Mouse (Mus musculus) embryonic stem cell, embryonic (primary cell): ENCODE results near the gene Scaf4.

ENCODE experiments used
- CTCF ChIA-PET, 4 experiments: fragments of 300-600 bp in 2 of 4; fragments of 350-600 bp in 2 of 4; sonication (Branson Sonifier 250); formaldehyde crosslinking; loops; one replicate each; lab custom pipeline; 2022; ENCODE audit warnings: inconsistent platforms in 2 of 4; lab: Charles Lee
- POLR2A ChIA-PET, 4 experiments: fragments of 300-600 bp in 2 of 4; fragments of 350-600 bp in 2 of 4; sonication (Branson Sonifier 250); formaldehyde crosslinking; loops; one replicate each; lab custom pipeline; 2022; ENCODE audit warnings: antibody characterized with exemption in 4 of 4, inconsistent platforms in 1 of 4; lab: Charles Lee

Gene Scaf4

GRCm38 (mm10) chr16:90203226-90203962, 80.9 kb downstream of the Scaf4 start:
- CTCF ChIA-PET, result interaction anchor here in 2 of 4 experiments (0.6 to 2.0 kb wide), 3 partner anchors 9 to 17 kb away, joined by 3 to 11 read pairs (median 5); no protein-coding TSS in a partner anchor
- POLR2A ChIA-PET, result interaction anchor here (0.6 to 2.5 kb wide), 8 partner anchors 10 to 46 kb away, joined by 3 to 23 read pairs (median 4); partner anchors contain the start of gene Sod1 (in 3 of the 4)

GRCm38 (mm10) chr16:90202140-90202539, 82.2 kb downstream of the Scaf4 start:
- CTCF ChIA-PET, result interaction anchor here (0.6 to 2.0 kb wide), 5 partner anchors 15 to 368 kb away, joined by 3 to 11 read pairs (median 5); no protein-coding TSS in a partner anchor

DNA sequence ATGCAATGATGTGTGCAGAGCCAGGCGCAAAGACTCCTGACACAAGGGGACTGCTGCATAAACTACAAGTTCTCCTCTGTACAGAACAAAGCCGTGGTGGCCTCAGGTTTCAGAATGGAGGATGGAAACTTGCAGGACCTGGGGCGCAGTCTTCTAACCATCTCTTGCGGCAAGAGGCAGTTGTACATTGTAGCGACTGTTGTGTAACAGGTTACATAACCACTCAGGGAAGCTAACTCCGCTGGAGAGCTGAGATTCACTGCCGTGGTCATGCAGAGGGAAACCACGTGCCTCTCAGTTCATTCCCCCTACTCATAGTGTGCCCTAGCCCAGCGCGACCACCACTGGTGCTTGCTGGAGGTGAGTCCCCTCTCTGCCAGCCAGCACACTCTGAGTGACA, 85.1 kb downstream of the Scaf4 start:
- CTCF ChIA-PET, result interaction anchor here in 2 of 4 experiments (0.6 to 0.9 kb wide), 3 partner anchors 13 to 862 kb away, joined by 3 to 5 read pairs (median 4); no protein-coding TSS in a partner anchor
- POLR2A ChIA-PET, result interaction anchor here (0.7 to 6.5 kb wide), 13 partner anchors 11 to 91 kb away, joined by 3 to 38 read pairs (median 4); partner anchors contain the start of gene Sod1 (in 4 of the 4)

More at GRCm38 (mm10) chr16:90202140-90202539, 82.2 kb downstream of the Scaf4 start:
- POLR2A ChIA-PET, result interaction anchor here (0.8 to 2.5 kb wide), 9 partner anchors 12 to 87 kb away, joined by 3 to 23 read pairs (median 5); partner anchors contain the start of gene Sod1 (in 3 of the 4)

DNA sequence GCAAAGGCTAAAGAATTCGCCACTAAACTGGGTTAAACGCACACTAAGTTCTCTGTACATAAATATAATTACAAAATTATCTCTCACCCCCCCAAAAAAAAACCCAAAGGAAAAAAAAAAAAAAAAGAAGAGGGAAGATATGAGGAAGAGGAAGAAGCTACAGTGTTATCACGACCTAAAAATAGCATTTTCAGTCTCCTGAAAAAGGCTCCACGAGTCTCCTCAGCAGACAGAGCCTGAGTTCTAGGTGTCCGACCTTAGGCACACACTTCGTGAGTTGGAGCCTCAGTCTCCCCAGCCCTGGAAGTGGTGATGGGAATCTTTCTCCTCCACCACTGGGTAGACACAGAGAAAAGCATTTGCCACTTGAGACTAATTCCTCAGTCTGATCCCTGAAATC, 85.7 kb downstream of the Scaf4 start:
- POLR2A ChIA-PET, result interaction anchor here in 3 of 4 experiments (0.7 to 6.5 kb wide), 12 partner anchors 12 to 406 kb away, joined by 3 to 38 read pairs (median 5); partner anchors contain the start of gene Sod1 (in 3 of the 3)

DNA sequence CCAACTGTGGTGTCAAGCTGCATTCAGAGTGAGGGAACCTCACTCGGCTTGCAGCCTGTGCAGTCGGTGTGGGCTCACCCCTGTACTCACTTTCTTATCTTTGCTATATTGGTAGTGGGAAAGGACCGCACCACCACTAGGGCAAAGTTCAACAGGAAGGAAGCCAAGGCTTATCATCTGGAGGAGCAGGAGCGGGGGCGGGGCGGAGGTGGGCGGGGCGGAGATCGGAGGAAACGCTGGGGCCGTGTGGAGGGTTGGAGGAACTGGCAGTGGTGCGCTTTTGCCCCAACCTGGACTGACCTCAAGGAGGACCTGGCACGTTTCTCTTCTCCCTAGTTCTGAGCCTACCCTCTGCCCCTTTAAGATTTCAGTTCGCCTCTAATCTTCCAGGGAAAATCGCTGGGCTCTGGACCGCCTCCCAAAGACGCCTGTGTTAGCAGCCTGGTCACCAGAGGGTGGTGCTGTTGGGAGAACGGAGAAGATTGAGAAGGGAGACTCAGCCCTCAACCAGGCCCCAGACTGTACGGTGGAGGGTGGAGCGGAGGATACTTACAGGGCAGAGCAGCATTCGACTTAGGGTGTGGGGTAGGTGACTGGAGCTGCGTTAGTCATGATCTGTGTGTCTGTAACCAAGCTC, 86.8 kb downstream of the Scaf4 start:
- CTCF ChIA-PET, result interaction anchor here in 3 of 4 experiments (0.6 to 1.1 kb wide), 5 partner anchors 10 to 347 kb away, joined by 3 to 4 read pairs (median 3); no protein-coding TSS in a partner anchor
- POLR2A ChIA-PET, result interaction anchor here in 3 of 4 experiments (0.6 to 6.5 kb wide), 15 partner anchors 11 to 1208 kb away, joined by 3 to 38 read pairs (median 4); partner anchors contain the start of gene Sod1 (in 3 of the 3)

More for the DNA sequence above, 85.7 kb downstream of the Scaf4 start:
- CTCF ChIA-PET, result interaction anchor here in 2 of 4 experiments (0.7 to 1.1 kb wide), 3 partner anchors 12 to 623 kb away, joined by 3 to 6 read pairs (median 5); no protein-coding TSS in a partner anchor

GRCm38 (mm10) chr16:90196688-90197240, 87.5 kb downstream of the Scaf4 start:
- ChIA-PET CTCF (interaction anchor here in 1 of 4 experiments (0.6 kb wide), 1 partner anchor 9 kb away, joined by 3 read pairs; no protein-coding TSS in a partner anchor), POLR2A (interaction anchor here in 2 of 4 experiments (0.6 to 6.5 kb wide), 8 partner anchors 12 to 1207 kb away, joined by 3 to 38 read pairs (median 4); partner anchors contain the start of gene Sod1 (in 2 of the 2))

GRCm38 (mm10) chr16:90193719-90194118, 90.6 kb downstream of the Scaf4 start:
- ChIA-PET POLR2A (no interaction called here), CTCF (no interaction called here)

- POLR2A ChIA-PET, result interaction anchor here in 3 of 4 experiments (1.0 to 2.3 kb wide), 7 partner anchors 17 to 214 kb away, joined by 3 to 12 read pairs (median 5); partner anchors contain the start of gene Sod1 (in 3 of the 3)
- CTCF ChIA-PET, result interaction anchor here in 1 of 4 experiments (0.7 to 1.3 kb wide), 2 partner anchors 24 to 102 kb away, joined by 3 to 4 read pairs; no protein-coding TSS in a partner anchor
Measured at GRCm38 (mm10) chr16:90191289-90191688, 93.0 kb downstream of the Scaf4 start.

DNA sequence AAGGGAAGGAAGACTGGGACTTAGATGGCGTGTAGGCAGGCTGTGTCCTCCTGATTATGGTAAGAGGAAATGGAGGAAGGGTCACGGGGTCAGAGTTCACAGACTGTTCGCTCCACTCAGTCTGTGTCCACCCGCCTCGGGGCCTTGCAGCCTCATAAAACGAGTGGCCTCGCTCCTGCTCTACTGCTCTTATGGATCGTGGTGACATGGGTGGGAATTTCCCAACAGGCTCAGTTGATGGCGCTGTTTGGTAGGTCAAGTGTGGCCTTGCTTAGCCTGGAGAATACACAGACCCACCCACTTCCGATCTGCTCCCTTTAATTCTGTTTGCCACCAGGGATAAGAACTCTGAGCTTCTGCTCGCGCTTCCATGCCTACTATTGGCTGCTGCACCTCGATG, 96.8 kb downstream of the Scaf4 start:
- CTCF ChIA-PET, result interaction anchor here (0.5 to 4.5 kb wide), 18 partner anchors 10 to 413 kb away, joined by 3 to 47 read pairs (median 4); no protein-coding TSS in a partner anchor
- POLR2A ChIA-PET, result interaction anchor here in 3 of 4 experiments (0.6 to 5.6 kb wide), 11 partner anchors 8 to 413 kb away, joined by 3 to 39 read pairs (median 3); partner anchors contain the start of gene Sod1 (in 3 of the 3)

- ChIA-PET CTCF (interaction anchor here (0.6 to 4.5 kb wide), 80 partner anchors 9 to 424 kb away, joined by 3 to 47 read pairs (median 3); partner anchors contain the start of genes Tiam1 (in 2 of the 4) and Sod1 (in 1 of the 4)), POLR2A (interaction anchor here in 3 of 4 experiments (0.7 to 5.6 kb wide), 22 partner anchors 9 to 412 kb away, joined by 3 to 39 read pairs (median 4); partner anchors contain the start of genes Sod1 (in 3 of the 3) and Tiam1 (in 2 of the 3))
Measured at GRCm38 (mm10) chr16:90185928-90186588, 98.2 kb downstream of the Scaf4 start.

DNA sequence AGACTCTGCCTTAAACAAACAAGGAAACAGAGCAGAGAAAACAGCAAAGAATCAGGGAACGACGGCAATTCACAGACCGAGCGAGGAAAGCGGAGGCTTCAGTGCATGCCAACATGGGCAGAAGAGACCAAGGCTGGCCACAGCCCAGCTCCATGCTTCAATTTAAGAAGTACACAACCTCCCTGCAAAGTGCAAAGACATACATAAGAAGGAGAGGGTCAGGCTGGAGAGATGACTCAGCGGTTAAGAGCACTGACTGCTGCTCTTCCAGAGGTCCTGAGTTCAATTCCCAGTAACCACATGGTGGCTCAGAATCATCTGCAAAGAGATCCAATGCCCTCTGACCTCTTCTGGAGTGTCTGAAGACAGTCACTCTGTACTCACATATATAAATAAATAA, 100.2 kb downstream of the Scaf4 start:
- ChIA-PET CTCF (interaction anchor here (0.7 to 4.5 kb wide), 9 partner anchors 11 to 410 kb away, joined by 3 to 47 read pairs (median 4); partner anchors contain the start of gene Tiam1 (in 1 of the 4)), POLR2A (interaction anchor here in 2 of 4 experiments (0.6 to 5.6 kb wide), 8 partner anchors 12 to 40 kb away, joined by 3 to 39 read pairs (median 4); partner anchors contain the start of genes Sod1 (in 2 of the 2) and Tiam1 (in 1 of the 2))

GRCm38 (mm10) chr16:90181673-90182072, 102.6 kb downstream of the Scaf4 start:
- POLR2A ChIA-PET, result interaction anchor here in 2 of 4 experiments (1.1 to 3.0 kb wide), 4 partner anchors 9 to 39 kb away, joined by 3 to 13 read pairs (median 6); partner anchors contain the start of gene Sod1 (in 2 of the 2)
- CTCF ChIA-PET, result interaction anchor here in 1 of 4 experiments (0.8 kb wide), 1 partner anchor 14 kb away, joined by 4 read pairs; no protein-coding TSS in a partner anchor

DNA sequence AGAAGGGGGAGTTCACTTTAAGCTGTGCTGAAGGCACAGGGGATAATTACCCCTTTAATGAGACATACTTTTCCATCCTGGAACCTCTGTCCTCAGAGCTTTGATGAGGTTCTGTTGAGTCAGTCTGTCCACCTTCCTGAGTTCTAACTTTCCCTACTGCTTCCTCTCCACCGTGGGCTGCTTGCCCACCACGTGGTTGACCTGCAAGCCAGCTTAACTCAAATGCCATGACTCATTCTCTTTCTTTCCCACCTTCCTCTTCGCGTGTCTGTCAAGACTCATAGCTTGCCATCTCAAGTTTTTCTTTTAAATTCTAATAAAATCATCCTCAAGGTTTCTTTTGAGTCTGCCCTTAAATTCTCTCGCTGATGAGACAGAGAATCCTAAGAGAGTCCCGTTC, 103.3 kb downstream of the Scaf4 start:
- POLR2A ChIA-PET, result interaction anchor here in 2 of 4 experiments (1.6 to 3.0 kb wide), 3 partner anchors 15 to 39 kb away, joined by 4 to 13 read pairs (median 9); partner anchors contain the start of gene Sod1 (in 2 of the 2)
- CTCF ChIA-PET, result interaction anchor here in 1 of 4 experiments (0.6 kb wide), 1 partner anchor 40 kb away, joined by 3 read pairs; no protein-coding TSS in a partner anchor

DNA sequence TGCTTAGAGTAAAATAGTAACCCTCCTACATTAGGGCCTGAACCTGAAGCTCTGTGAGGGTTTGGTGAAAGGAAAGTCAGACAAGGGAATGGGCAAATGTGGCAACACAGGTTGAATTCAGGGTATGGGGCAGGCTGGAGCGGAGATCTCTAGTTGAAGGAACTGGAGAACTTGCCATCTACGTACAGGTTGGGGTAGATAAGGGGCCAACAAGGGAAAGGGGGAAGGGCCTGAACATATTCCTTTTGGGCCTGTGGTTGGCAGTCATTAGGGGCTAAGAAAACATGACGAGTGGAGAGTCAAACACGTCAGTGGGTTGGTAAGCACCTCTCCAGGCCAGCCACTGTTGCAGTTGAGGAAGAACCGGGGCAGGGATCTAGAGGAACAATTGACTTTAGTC, 104.4 kb downstream of the Scaf4 start:
- POLR2A ChIA-PET, result interaction anchor here in 3 of 4 experiments (0.6 to 3.0 kb wide), 6 partner anchors 12 to 159 kb away, joined by 3 to 13 read pairs (median 4); partner anchors contain the start of gene Sod1 (in 2 of the 3)
- CTCF ChIA-PET, result interaction anchor here in 1 of 4 experiments (0.5 to 2.5 kb wide), 2 partner anchors 10 to 271 kb away, joined by 4 to 7 read pairs; no protein-coding TSS in a partner anchor

- POLR2A ChIA-PET, result interaction anchor here in 2 of 4 experiments (0.6 to 1.1 kb wide), 5 partner anchors 8 to 240 kb away, joined by 3 to 11 read pairs (median 4); no protein-coding TSS in a partner anchor
- CTCF ChIA-PET, result interaction anchor here in 3 of 4 experiments (0.6 to 2.5 kb wide), 4 partner anchors 8 to 326 kb away, joined by 3 to 7 read pairs (median 4); no protein-coding TSS in a partner anchor
Measured at GRCm38 (mm10) chr16:90178404-90178803, 105.9 kb downstream of the Scaf4 start.

- ChIA-PET POLR2A (no interaction called here), CTCF (interaction anchor here in 2 of 4 experiments (0.5 to 1.4 kb wide), 4 partner anchors 9 to 237 kb away, joined by 3 to 6 read pairs (median 4); no protein-coding TSS in a partner anchor)
Measured at GRCm38 (mm10) chr16:90177425-90177824, 106.9 kb downstream of the Scaf4 start.
